Mouse (Mus musculus): ENCODE results near the gene Hnmt. TPM values are rescaled to one million over a fixed set of nuclear protein-coding genes. Genes with fewer than 3 reads are reported as not detected.
"Not testable (repeated sequence)": the region's sequence is repeated elsewhere in the genome, so short reads cannot be mapped to it uniquely, and the experiment has no call there.

The Hnmt gene
- polyA plus RNA-seq, 1 experiment, result 2.5 TPM

DNA sequence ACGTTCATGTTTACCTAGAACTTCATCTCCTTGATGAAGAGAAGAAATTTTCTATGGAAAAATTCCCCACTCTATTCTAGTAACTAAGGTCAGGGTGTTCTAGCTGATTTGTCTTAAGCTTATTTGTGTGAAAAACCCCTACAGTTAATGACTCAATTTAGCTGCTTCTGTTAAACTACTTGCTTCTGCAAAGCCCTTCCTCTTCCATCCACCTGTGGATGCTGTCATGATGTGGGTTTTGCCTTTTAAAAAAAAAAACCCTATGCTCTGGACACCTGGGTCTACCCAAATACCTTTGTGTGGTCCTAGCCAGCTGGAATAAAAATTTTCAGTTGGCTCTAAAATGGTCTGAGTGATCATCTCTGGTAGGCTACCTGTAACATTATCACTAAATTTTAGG is 49.9 kb downstream of the Hnmt start:
- no peak for DNase-seq (ENCODE audit: low read depth)
- TF ChIP-seq CTCF (IDR thresholded peaks at IDR 0.05; ENCODE audit: borderline replicate concordance, extremely low read depth, insufficient read depth, insufficient read length) (no peak), POLR2A (IDR thresholded peaks at IDR 0.05; ENCODE audit: borderline replicate concordance, extremely low read depth, insufficient read depth, insufficient read length, poor library complexity, severe bottlenecking) (no peak)

- DNase-seq (ENCODE audit: low read depth), result no peak
- TF ChIP-seq POLR2A (IDR thresholded peaks at IDR 0.05; ENCODE audit: borderline replicate concordance, extremely low read depth, insufficient read depth, insufficient read length, poor library complexity, severe bottlenecking), result no peak
- no peak for TF ChIP-seq CTCF (IDR thresholded peaks at IDR 0.05; ENCODE audit: borderline replicate concordance, extremely low read depth, insufficient read depth, insufficient read length)
Observed at GRCm38 (mm10) chr2:23998836-23999235, 50.4 kb downstream of the Hnmt start.

GRCm38 (mm10) chr2:23996830-23997229 is 52.4 kb downstream of the Hnmt start:
- no peak for DNase-seq (ENCODE audit: low read depth)
- no peak for TF ChIP-seq CTCF (IDR thresholded peaks at IDR 0.05; ENCODE audit: borderline replicate concordance, extremely low read depth, insufficient read depth, insufficient read length)
- TF ChIP-seq POLR2A (IDR thresholded peaks at IDR 0.05; ENCODE audit: borderline replicate concordance, extremely low read depth, insufficient read depth, insufficient read length, poor library complexity, severe bottlenecking), result no peak

GRCm38 (mm10) chr2:23990034-23990573 is 59.1 kb downstream of the Hnmt start:
- not testable (repeated sequence) for DNase-seq (ENCODE audit: low read depth)

GRCm38 (mm10) chr2:23987283-23987682 is 61.9 kb downstream of the Hnmt start:
- DNase-seq (ENCODE audit: low read depth), result peak; percentile 53
- TF ChIP-seq POLR2A (IDR thresholded peaks at IDR 0.05; ENCODE audit: borderline replicate concordance, extremely low read depth, insufficient read depth, insufficient read length, poor library complexity, severe bottlenecking) (no peak), CTCF (IDR thresholded peaks at IDR 0.05; ENCODE audit: borderline replicate concordance, extremely low read depth, insufficient read depth, insufficient read length) (no peak)

DNA sequence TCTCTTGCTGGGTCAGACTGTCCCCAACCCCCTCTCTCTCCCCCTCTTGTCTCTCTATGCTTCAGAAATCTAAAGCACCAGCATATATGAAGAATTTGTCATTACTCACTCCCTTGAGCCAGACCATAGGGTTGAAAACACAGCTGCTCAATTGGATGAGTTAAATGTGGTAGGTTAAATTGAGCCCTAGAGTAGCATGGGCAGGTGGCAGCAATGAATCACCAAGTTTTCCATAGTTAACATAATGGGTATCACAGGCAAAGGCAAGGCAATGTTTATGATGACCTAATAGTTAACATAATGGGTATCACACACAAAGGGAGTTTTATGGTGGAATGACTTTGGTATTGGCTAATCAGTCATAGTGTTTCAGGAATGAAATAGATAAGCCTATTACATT is 65.9 kb downstream of the Hnmt start:
- no peak for DNase-seq (ENCODE audit: low read depth)
- TF ChIP-seq CTCF (IDR thresholded peaks at IDR 0.05; ENCODE audit: borderline replicate concordance, extremely low read depth, insufficient read depth, insufficient read length) (no peak), POLR2A (IDR thresholded peaks at IDR 0.05; ENCODE audit: borderline replicate concordance, extremely low read depth, insufficient read depth, insufficient read length, poor library complexity, severe bottlenecking) (no peak)

DNA sequence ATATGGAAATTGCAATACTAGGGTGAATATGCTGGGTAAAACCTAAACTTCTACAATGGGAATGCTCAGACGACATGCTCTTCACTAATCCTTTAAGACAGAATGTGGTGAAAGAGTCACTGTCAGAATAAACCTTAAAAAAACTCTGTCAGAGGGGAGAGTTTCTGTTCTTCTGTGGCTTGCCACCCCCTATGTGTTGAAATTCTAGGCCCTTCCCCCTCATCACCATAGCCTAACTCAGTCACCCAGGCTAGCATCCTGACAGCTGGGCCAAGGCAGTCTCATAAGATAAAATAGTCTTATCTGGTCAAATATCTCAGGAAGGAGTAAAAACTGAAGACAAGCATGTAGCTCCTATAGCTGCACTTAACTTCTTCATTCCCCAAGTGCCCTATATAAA is 66.3 kb downstream of the Hnmt start:
- TF ChIP-seq POLR2A (IDR thresholded peaks at IDR 0.05; ENCODE audit: borderline replicate concordance, extremely low read depth, insufficient read depth, insufficient read length, poor library complexity, severe bottlenecking), result no peak
- TF ChIP-seq CTCF (IDR thresholded peaks at IDR 0.05; ENCODE audit: borderline replicate concordance, extremely low read depth, insufficient read depth, insufficient read length), result no peak
- no peak for DNase-seq (ENCODE audit: low read depth)

DNA sequence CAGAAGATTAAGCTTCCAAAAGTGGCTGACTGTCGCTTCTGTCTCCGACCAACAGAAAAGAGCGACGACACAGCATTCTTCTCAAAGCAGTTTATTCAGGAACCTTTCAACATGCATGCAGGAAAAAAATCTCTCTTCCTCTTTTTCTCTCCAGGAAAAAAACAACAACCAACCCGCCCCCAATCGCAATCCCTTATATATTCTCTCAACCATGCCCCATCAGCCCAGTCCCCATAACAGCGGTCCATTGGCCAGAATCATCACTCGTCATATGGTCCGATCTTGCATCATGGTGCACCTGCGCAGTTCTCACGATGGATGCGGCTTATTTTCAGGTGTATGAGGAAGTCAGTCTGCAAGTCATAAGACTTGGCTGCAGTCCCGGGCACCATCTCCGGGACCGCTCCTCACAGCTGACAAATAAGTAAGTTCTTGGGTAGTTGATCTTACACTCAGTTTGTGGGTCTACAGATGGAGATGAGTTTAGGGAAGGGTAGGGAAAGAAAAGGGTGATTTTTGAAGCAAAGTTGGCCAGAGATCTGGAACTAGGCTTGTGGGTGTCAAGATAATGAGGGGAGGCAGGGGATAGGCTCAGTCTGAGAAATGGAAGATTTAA is 88.4 kb downstream of the Hnmt start:
- DNase-seq (ENCODE audit: low read depth), result not testable (repeated sequence)

Other genes with a start within 250 kb of the Hnmt start
- not detected in 2 replicates for gene Tbpl2, start 47.2 kb upstream of the Hnmt start, polyA plus RNA-seq (2012; rRNA removed)
- gene Il1f8, start 103.8 kb upstream of the Hnmt start, polyA plus RNA-seq (2012; rRNA removed), result not detected in 2 replicates
- gene Il1f9, start 137.1 kb upstream of the Hnmt start, polyA plus RNA-seq (2012; rRNA removed), result not detected in 2 replicates
- gene Il1f6, start 166.0 kb upstream of the Hnmt start, polyA plus RNA-seq (2012; rRNA removed), result not detected in 2 replicates
- 0.07 TPM in 1 of 2 replicates, not detected in the other for gene Il1f5, start 227.6 kb upstream of the Hnmt start, polyA plus RNA-seq (2012; rRNA removed)
- gene Il1f10, start 241.8 kb upstream of the Hnmt start, polyA plus RNA-seq (2012; rRNA removed), result not detected in 2 replicates

Data from brain, embryonic 14.5 days (tissue).